21 mouse cellular contexts compared by ENCODE assay signal in genomic region chr14:76964046-76964445, GRCm38 (mm10).
A peak's percentile ranks its signal among the peaks of the same experiment; 100 is the strongest.
DNase-seq lines count a peak whose midpoint lies in the region; ATAC-seq and TF ChIP-seq lines count a peak whose summit lies in the region.
"Had no signal": no experiment of that assay in that cellular context is flagged by ENCODE, and none has a peak within 500 bp of the region (broad histone marks: within the 10 kb centered on the region; RNA-seq: fewer than 3 reads in every experiment).

No protein-coding gene starts in this region.

- peak; percentile 90 for ATAC-seq in monocyte, adult 5-6 weeks (replicated peaks; ENCODE audit: insufficient number of reproducible peaks, low FRiP score, low TSS enrichment, poor library complexity, severe bottlenecking)
- no peak for ATAC-seq in forebrain, embryonic 13.5 days
- ATAC-seq: CD4-positive, CD25-positive, alpha-beta regulatory T cell, adult 4 months had no signal

- no peak overlapping the region for H3K9ac ChIP-seq in forebrain, embryonic 13.5 days
- H3K9ac ChIP-seq: hindbrain, embryonic 15.5 days; limb, embryonic 13.5 days; liver, embryonic 14.5 days; lung, embryonic 15.5 days had no signal

- TF ChIP-seq POLR2A in lung, adult 2 months (IDR thresholded peaks at IDR 0.05; ENCODE audit: borderline replicate concordance, extremely low read depth, low read depth, low read length): no peak

- DNase-seq in adrenal gland, postnatal 14 days: peak; percentile 35
- no peak for DNase-seq in adrenal gland, postnatal 4 days (ENCODE audit: low spot score in 2 of 2)
- DNase-seq in lung, postnatal 10 days: peak; percentile 22
- no peak for DNase-seq in lung, adult 2 months
- peak; percentile 35 for DNase-seq in lung, postnatal 14 days
- no peak for DNase-seq in natural killer cell, adult 2 months (ENCODE audit: low spot score in 2 of 2)
- DNase-seq: adrenal gland, postnatal 10 days; cerebellum, adult 11-12 months; cerebellum, postnatal 10 days; heart, postnatal 4 days; kidney, postnatal 4 days; right cerebral cortex, postnatal 4 days; thymus, postnatal 25 days had no signal

- H3K4me2 ChIP-seq in forebrain, embryonic 13.5 days: no peak overlapping the region
- H3K4me2 ChIP-seq: hindbrain, embryonic 15.5 days; limb, embryonic 13.5 days; lung, embryonic 15.5 days had no signal

- no peak overlapping the region for H3K4me3 ChIP-seq in lung, adult 2 months (replicated peaks; ENCODE audit: extremely low read depth, low read depth, low read length)
- no peak overlapping the region for H3K4me3 ChIP-seq in forebrain, embryonic 13.5 days
- H3K4me3 ChIP-seq: heart, embryonic 10.5 days; hindbrain, embryonic 15.5 days; limb, embryonic 13.5 days; lung, embryonic 15.5 days had no signal

- H3K36me3 ChIP-seq in forebrain, embryonic 13.5 days (ENCODE audit: poor library complexity, severe bottlenecking): no peaks in the 10 kb centered on the region
- H3K36me3 ChIP-seq: heart, embryonic 10.5 days; hindbrain, embryonic 15.5 days; limb, embryonic 13.5 days; lung, embryonic 15.5 days had no signal

- TF ChIP-seq CTCF in lung, adult 2 months (IDR thresholded peaks at IDR 0.05; ENCODE audit: insufficient read depth, low read length): no peak

- WGBS in lung, adult 2 months: 58% methylated on average over 5 of the region's 5 CpGs
- 95% methylated on average over 5 of the region's 5 CpGs for WGBS in forebrain, embryonic 13.5 days

- no peaks in the 10 kb centered on the region for H3K4me1 ChIP-seq in lung, adult 2 months (ENCODE audit: control insufficient read depth, insufficient read depth, low read length)
- H3K4me1 ChIP-seq in forebrain, embryonic 13.5 days: no peaks in the 10 kb centered on the region
- H3K4me1 ChIP-seq: heart, embryonic 10.5 days; hindbrain, embryonic 15.5 days; limb, embryonic 13.5 days; lung, embryonic 15.5 days had no signal

- H3K27ac ChIP-seq in forebrain, embryonic 13.5 days: no peak overlapping the region
- H3K27ac ChIP-seq: heart, embryonic 10.5 days; hindbrain, embryonic 15.5 days; limb, embryonic 13.5 days; liver, embryonic 14.5 days; lung, embryonic 15.5 days had no signal

- H3K27me3 ChIP-seq in forebrain, embryonic 13.5 days: no peaks in the 10 kb centered on the region
- H3K27me3 ChIP-seq: hindbrain, embryonic 15.5 days; limb, embryonic 13.5 days; lung, embryonic 15.5 days had no signal

- no peaks in the 10 kb centered on the region for H3K9me3 ChIP-seq in forebrain, embryonic 13.5 days (replicated peaks)
- H3K9me3 ChIP-seq: heart, embryonic 10.5 days; hindbrain, embryonic 15.5 days; limb, embryonic 13.5 days; lung, embryonic 15.5 days had no signal

Comparison
In these comparisons a context has a peak if more than half of its experiments do, and no peak if none do; other contexts are left out.
1. DNase-seq: peak in adrenal gland, postnatal 14 days (single experiment), lung, postnatal 10 days (single experiment) and lung, postnatal 14 days (single experiment); none in adrenal gland, postnatal 4 days (0 of 2), lung, adult 2 months (single experiment) and natural killer cell, adult 2 months (0 of 2).